Mouse (Mus musculus) kidney, postnatal 4 days (tissue): ENCODE measurements at regions not wholly inside any gene's neighbourhood (a gene's known extent, or its start where the extent isn't known, plus 50 kb on each side); places are given as distances from the start of the nearest gene placed in this dataset.

ENCODE experiments used
- DNase-seq, 2 experiments: peaks; one replicate each; pipeline ENCODE4 v3.0.0; 2021; ENCODE audit warnings: mixed read lengths in 2 of 2

DNA sequence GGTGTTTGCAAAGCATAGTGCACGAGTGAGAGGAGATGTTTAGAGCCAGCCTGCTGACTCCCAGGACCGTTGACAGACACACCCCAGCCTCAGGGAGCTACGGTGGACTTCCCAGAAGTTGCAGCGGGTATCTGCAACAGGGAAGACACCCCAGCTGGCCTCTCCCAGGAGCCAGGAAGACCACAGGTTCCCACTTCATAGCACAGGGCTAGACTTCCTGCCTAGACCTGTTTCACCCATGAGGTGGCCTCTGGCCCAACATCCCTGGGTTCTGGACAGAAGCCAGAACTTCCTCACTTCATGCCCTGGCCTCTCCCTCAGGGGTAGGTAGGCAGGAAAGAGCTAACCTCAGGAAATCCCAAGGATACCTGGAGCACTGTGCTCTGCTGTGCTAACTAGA is 66.7 kb upstream of the Hand1 start:
- DNase-seq, result no peak

DNA sequence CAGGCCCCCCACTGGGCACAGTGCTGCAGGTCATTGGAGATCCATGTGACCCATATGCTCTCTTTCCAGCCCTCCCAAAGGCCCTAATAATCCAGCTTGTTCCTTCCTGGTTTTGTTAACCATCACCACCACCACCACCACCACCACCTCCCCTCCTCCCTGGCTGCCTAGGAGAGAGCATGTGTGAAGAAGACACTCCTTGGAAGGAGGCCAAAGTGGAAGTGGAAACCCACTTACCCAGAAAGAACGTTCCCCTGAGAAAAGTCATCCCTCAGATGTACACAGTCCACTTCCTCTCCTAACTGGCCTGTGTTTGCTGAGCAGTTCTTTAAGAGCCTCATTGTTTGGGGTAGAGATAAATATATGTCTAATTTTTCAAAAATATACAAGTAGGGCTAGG is 62.9 kb upstream of the Hand1 start:
- no peak for DNase-seq

DNA sequence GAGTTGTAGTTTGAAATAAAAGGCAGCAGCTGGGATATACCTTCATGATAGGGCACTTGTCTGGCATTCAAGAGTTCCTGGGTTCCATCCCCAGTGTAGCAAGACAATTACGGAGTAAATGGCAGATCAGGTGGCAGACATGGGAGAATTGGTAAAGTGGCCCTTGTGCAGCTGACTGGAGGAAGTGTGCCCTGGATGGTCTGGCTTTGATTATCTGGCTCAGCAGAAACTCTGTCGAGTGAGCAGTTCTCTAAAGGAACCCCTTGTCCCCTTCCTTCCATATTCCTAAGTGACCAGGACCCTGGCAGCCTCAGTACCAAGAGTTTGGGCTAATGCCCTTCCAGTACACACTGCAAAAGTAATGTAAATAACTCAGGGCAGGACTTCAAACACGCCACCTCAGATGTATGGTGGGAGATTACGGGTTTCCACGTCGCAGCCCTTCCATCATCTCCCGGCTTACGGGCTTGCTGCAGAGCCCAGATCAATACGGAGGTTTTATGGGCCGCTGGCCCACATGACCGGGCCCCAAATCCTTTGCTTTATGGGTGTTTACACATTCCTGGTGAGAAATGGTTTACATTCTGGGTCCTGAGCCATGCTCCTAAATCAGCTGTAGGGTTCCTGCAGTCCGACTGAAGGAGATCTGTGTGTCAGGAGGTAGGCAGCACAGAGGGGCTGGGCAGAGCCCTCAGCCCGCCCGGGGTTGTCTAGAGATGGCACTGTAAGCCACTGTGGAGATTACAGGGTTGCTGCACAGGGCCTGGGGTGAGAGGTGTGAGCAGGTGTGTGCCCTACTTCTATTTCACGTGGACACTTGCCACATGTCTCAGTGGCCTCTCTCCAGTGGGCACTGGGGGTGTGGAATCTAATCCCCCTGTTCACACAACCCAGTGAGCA is 50.4 kb upstream of the Hand1 start:
- DNase-seq, result no peak
